Mouse (Mus musculus): Measurements from ENCODE around the gene Defa2. TPM values are rescaled to one million over a fixed set of nuclear protein-coding genes. Genes with fewer than 3 reads are reported as not detected.
"Not testable (repeated sequence)": the region's sequence is repeated elsewhere in the genome, so short reads cannot be mapped to it uniquely, and the experiment has no call there.

Defa2 gene
- not detected in 2 replicates for polyA plus RNA-seq (2016; fragmentation: Nextera tagmentation; extraction: Ambion mirVana)

DNA sequence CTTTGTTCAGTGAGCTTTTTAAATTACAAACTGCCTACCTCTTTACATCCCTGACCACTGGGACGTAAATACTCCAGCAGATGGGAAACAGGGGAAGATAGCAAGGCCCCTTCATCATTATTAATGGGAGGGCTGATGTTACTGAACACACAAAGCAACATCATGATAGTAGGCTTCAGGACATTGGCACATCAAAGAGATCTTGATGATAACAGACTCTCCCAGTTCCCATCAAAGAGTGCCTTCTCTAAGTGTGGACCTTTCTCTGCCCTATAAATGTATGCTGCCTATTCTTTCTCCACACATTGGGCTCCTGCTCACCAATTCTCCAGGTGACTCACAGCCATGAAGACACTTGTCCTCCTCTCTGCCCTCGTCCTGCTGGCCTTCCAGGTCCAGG is at the start of gene Defa2:
TSS of gene Defa2 (plus strand) at position 301 of the 400 bp plus-strand sequence.
- not testable (repeated sequence) for H3K9me3 ChIP-seq; H3K4me3 ChIP-seq (replicated peaks); H3K27me3 ChIP-seq; H3K36me3 ChIP-seq (replicated peaks); H3K4me2 ChIP-seq; ATAC-seq (ENCODE audit: low FRiP score); H3K27ac ChIP-seq; H3K9ac ChIP-seq; H3K4me1 ChIP-seq
- no CpG with 5 or more reads among the region's 2 CpGs for WGBS

GRCm38 (mm10) chr8:21391511-21391910 is 13.2 kb downstream of the Defa2 start, which contains the start of gene Defa33:
Gene Defa33, plus strand, starts transcription at chr8:21391811.
- WGBS: no CpG with 5 or more reads among the region's 2 CpGs
- H3K4me3 ChIP-seq (replicated peaks); H3K9me3 ChIP-seq; H3K27me3 ChIP-seq; H3K9ac ChIP-seq; H3K4me2 ChIP-seq; ATAC-seq (ENCODE audit: low FRiP score); H3K4me1 ChIP-seq; H3K36me3 ChIP-seq (replicated peaks); H3K27ac ChIP-seq: not testable (repeated sequence)

DNA sequence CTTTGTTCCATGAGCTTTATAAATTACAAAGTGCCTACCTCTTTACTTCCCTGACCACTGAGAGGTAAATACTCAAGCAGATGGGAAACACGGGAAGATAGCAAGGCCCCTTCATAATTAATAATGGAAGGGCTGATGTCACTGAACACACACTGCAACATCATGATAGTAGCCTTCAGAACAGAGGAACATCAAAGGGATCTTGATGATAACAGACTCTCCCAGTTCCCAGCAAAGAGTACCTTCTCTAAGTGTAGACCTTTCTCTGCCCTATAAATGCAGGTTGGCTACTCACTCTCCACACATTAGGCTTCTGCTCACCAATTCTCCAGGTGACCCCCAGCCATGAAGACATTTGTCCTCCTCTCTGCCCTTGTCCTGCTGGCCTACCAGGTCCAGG is 48.8 kb downstream of the Defa2 start, which contains the start of gene Defa36:
TSS of gene Defa36 (plus strand) at position 301 of the 400 bp plus-strand sequence.
- not testable (repeated sequence) for H3K27ac ChIP-seq; H3K9ac ChIP-seq; H3K27me3 ChIP-seq; H3K4me1 ChIP-seq; H3K36me3 ChIP-seq (replicated peaks); H3K9me3 ChIP-seq; ATAC-seq (ENCODE audit: low FRiP score); H3K4me2 ChIP-seq; H3K4me3 ChIP-seq (replicated peaks)
- no CpG with 5 or more reads among the region's 1 CpGs for WGBS

Other genes with a start within 250 kb of the Defa2 start
- gene Defa30, start 243.9 kb upstream of the Defa2 start, polyA plus RNA-seq (2016; fragmentation: Nextera tagmentation; extraction: Ambion mirVana): not detected in 2 replicates
- gene Defa22, start 216.2 kb upstream of the Defa2 start, polyA plus RNA-seq (2016; fragmentation: Nextera tagmentation; extraction: Ambion mirVana): not detected in 2 replicates
- gene Defa31, start 186.9 kb upstream of the Defa2 start, polyA plus RNA-seq (2016; fragmentation: Nextera tagmentation; extraction: Ambion mirVana): not detected in 2 replicates
- gene Gm15293, start 177.0 kb upstream of the Defa2 start, polyA plus RNA-seq (2016; fragmentation: Nextera tagmentation; extraction: Ambion mirVana): not detected in 2 replicates
- gene Gm15292, start 128.8 kb upstream of the Defa2 start, polyA plus RNA-seq (2016; fragmentation: Nextera tagmentation; extraction: Ambion mirVana): not detected in 2 replicates
- gene Defa27, start 63.0 kb upstream of the Defa2 start, polyA plus RNA-seq (2016; fragmentation: Nextera tagmentation; extraction: Ambion mirVana): not detected in 2 replicates
- gene Defa29, start 51.5 kb upstream of the Defa2 start, polyA plus RNA-seq (2016; fragmentation: Nextera tagmentation; extraction: Ambion mirVana): not detected in 2 replicates
- not detected in 2 replicates for gene Defa33, start 13.3 kb downstream of the Defa2 start, polyA plus RNA-seq (2016; fragmentation: Nextera tagmentation; extraction: Ambion mirVana)
- not detected in 2 replicates for gene Defa36, start 48.9 kb downstream of the Defa2 start, polyA plus RNA-seq (2016; fragmentation: Nextera tagmentation; extraction: Ambion mirVana)
- gene Gm7849, start 78.0 kb downstream of the Defa2 start, polyA plus RNA-seq (2016; fragmentation: Nextera tagmentation; extraction: Ambion mirVana): not detected in 2 replicates
- not detected in 2 replicates for gene Defa20, start 130.7 kb downstream of the Defa2 start, polyA plus RNA-seq (2016; fragmentation: Nextera tagmentation; extraction: Ambion mirVana)
- gene Defa32, start 150.5 kb downstream of the Defa2 start, polyA plus RNA-seq (2016; fragmentation: Nextera tagmentation; extraction: Ambion mirVana): not detected in 2 replicates
- not detected in 2 replicates for gene Defa37, start 186.9 kb downstream of the Defa2 start, polyA plus RNA-seq (2016; fragmentation: Nextera tagmentation; extraction: Ambion mirVana)
- not detected in 2 replicates for gene Defa28, start 204.5 kb downstream of the Defa2 start, polyA plus RNA-seq (2016; fragmentation: Nextera tagmentation; extraction: Ambion mirVana)
- not detected in 2 replicates for gene Gm7861, start 216.0 kb downstream of the Defa2 start, polyA plus RNA-seq (2016; fragmentation: Nextera tagmentation; extraction: Ambion mirVana)
- not detected in 2 replicates for gene Defa26, start 239.7 kb downstream of the Defa2 start, polyA plus RNA-seq (2016; fragmentation: Nextera tagmentation; extraction: Ambion mirVana)